Comparison of ENCODE assay signal across 1 mouse cellular context in the genomic region with DNA sequence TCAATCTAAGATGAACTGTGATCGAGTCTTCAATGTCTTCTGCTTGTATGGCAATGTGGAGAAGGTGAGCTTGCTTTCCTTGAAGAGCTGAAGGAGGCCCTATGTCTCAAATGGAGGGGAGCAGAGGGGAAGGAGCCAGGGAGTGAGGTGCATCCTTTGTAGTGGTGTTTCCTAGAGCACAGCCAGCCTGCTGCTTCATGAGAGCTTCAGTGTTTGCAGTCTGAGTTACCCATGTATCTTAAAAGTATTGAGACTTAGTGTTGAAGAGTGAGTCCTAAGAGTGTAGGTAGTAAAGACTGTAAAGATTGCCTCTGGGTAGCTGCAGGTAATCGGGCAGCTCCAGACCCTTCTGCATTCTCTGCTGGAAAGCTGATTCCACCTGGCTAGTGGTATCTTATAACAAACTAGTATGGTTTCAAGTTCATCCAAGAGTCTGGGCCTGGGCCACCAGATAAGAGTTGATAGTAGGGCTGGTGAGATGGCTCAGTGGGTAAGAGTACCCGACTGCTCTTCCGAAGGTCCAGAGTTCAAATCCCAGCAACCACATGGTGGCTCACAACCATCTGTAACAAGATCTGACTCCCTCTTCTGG.
TF ChIP-seq lines count a peak whose summit lies in the region.

No protein-coding gene starts in this region.

TF ChIP-seq in CH12.LX, 34 proteins besides CTCF, POLR2A, EP300 and RAD21:
- TF ChIP-seq POLR2AphosphoS2 (IDR thresholded peaks at IDR 0.05; ENCODE audit: low read depth, low read length), result no peak
- TF ChIP-seq BHLHE40 (IDR thresholded peaks at IDR 0.05; ENCODE audit: low read depth, low read length), result no peak
- TF ChIP-seq HCFC1 (IDR thresholded peaks at IDR 0.05; ENCODE audit: low read depth, low read length), result no peak
- no peak for TF ChIP-seq JUN (IDR thresholded peaks at IDR 0.05; ENCODE audit: insufficient read depth, low read depth, low read length)
- no peak for TF ChIP-seq MYC (IDR thresholded peaks at IDR 0.05; ENCODE audit: low read depth, low read length)
- TF ChIP-seq USF1 (IDR thresholded peaks at IDR 0.05; ENCODE audit: low read depth, low read length), result no peak
- TF ChIP-seq CHD2 (IDR thresholded peaks at IDR 0.05; ENCODE audit: low read length), result no peak
- no peak for TF ChIP-seq JUND (conservative IDR thresholded peaks at IDR 0.05; ENCODE audit: low read depth, low read length)
- TF ChIP-seq ZKSCAN1 (IDR thresholded peaks at IDR 0.05; ENCODE audit: borderline replicate concordance, low read depth, low read length), result no peak
- TF ChIP-seq SMC3 (IDR thresholded peaks at IDR 0.05; ENCODE audit: low read depth, low read length), result no peak
- TF ChIP-seq UBTF (IDR thresholded peaks at IDR 0.05; ENCODE audit: low read depth, low read length), result no peak
- TF ChIP-seq SIN3A (IDR thresholded peaks at IDR 0.05; ENCODE audit: low read length), result no peak
- no peak for TF ChIP-seq KAT2A (IDR thresholded peaks at IDR 0.05; ENCODE audit: insufficient replicate concordance, low read length)
- no peak for TF ChIP-seq GABPA (IDR thresholded peaks at IDR 0.05; ENCODE audit: insufficient replicate concordance, low read depth, low read length)
- TF ChIP-seq RCOR1 (conservative IDR thresholded peaks at IDR 0.05; ENCODE audit: low read depth, low read length), result no peak
- no peak for TF ChIP-seq MAX (IDR thresholded peaks at IDR 0.05; ENCODE audit: low read length)
- no peak for TF ChIP-seq TCF12 (IDR thresholded peaks at IDR 0.05; ENCODE audit: low read depth, low read length)
- no peak for TF ChIP-seq PAX5 (IDR thresholded peaks at IDR 0.05; ENCODE audit: low read length)
- TF ChIP-seq E2F4 (IDR thresholded peaks at IDR 0.05; ENCODE audit: insufficient replicate concordance, low read depth, low read length), result no peak
- TF ChIP-seq USF2 (conservative IDR thresholded peaks at IDR 0.05; ENCODE audit: low read depth, low read length), result no peak
